Mouse (Mus musculus): Measurements from ENCODE around the gene Tnik. TPM values are rescaled to one million over a fixed set of nuclear protein-coding genes. Genes with fewer than 3 reads are reported as not detected.

Gene Tnik
- polyA plus RNA-seq, 1 experiment from 2014 or later = 38.5 TPM

DNA sequence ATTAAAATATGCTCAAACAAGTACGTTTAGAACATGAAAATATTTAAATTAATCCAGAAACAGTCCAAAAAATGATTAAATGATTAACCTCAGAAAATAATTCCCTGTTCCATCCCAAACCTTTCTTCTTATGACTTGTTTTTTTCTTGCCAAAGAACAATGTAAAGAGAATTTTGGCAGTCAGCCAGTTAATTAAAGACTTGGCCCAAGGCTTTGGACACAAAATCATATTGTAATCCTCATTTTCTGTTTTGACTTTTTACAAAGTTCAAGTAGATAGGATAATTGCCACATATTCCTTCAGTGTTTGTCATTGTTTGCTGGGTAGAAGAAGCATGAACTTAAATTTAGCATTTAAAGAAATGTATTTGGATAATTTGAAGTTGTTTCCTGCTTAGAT, 353.4 kb downstream of the Tnik start:
- Histone ChIP-seq H3K4me1 (no peaks in the 10 kb centered on the region), H3K36me3 (peaks cover 11% of the 10 kb centered on the region; the same call in 1 of the 2 replicates), H3K4me2 (replicated peaks) (no peak overlapping the region), H3K9me3 (no peaks in the 10 kb centered on the region), H3K27me3 (no peaks in the 10 kb centered on the region), H3K4me3 (no peak overlapping the region), H3K27ac (replicated peaks) (no peak overlapping the region), H3K9ac (replicated peaks) (no peak overlapping the region)
- WGBS = 78% methylated on average over 1 of the region's 1 CpGs
- no peak for ATAC-seq (ENCODE audit: low FRiP score, low read depth)

DNA sequence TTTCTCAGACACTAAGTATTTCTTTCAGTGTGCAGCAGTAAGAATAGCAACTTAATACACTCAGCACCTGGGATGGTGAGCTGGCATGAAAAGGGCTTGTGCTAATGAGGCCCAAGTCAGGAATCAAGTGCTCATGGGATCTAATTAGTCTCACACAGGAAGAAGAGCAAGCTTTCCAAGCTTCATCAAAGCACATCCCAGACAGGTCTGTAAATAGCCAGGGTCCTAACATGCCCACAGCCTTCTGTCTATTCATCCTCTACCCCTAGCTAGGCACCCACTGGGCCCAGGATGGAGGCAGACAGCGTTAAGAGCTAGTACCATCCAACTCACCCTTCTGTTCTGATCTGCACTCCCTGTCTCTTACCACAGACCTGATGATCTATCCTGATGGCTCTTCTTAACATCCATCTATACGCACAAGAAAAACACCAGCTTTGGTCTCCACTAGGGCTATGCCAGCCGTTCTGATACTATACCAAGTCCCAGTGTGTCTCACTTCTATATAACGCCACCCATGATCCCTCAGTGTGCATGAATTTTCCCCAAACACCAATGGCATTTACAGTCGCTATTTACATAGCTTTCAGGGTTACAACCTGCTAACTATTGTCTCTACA, 354.1 kb downstream of the Tnik start:
- no peak overlapping the region; the same call in 1 of the 2 replicates for H3K27ac ChIP-seq (replicated peaks)
- H3K27me3 ChIP-seq = no peaks in the 10 kb centered on the region
- 88% methylated on average over 5 of the region's 5 CpGs for WGBS
- no peak overlapping the region for H3K9ac ChIP-seq (replicated peaks)
- H3K36me3 ChIP-seq = peaks cover 11% of the 10 kb centered on the region; the same call in 1 of the 2 replicates
- no peak overlapping the region for H3K4me3 ChIP-seq
- no peaks in the 10 kb centered on the region for H3K4me1 ChIP-seq
- no peak overlapping the region for H3K4me2 ChIP-seq (replicated peaks)
- peak; percentile 38; the same call in 1 of the 2 replicates for ATAC-seq (ENCODE audit: low FRiP score, low read depth)
- no peaks in the 10 kb centered on the region for H3K9me3 ChIP-seq

DNA sequence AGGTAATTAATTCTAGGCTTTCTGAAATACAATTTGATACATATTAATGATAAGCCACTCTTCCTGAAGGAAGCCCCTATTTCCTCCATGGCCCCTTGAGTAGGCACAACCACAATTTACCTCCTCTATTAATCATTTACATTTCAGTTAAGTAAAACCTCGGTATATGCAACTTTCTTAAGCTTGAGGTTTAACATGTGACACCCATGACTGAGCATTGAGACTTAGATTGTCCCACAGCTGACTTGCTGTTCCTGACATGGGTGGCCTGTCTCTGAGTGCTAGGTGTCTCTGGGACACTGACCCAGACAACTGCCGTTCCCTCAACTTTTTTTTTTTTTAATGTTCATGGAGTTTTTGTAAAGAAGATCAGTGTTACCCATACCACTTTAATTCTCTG, 358.8 kb downstream of the Tnik start:
- peaks cover 21% of the 10 kb centered on the region for H3K36me3 ChIP-seq
- H3K4me2 ChIP-seq (replicated peaks) = no peak overlapping the region
- no peaks in the 10 kb centered on the region for H3K27me3 ChIP-seq
- WGBS = 88% methylated on average over 2 of the region's 2 CpGs
- no peak for ATAC-seq (ENCODE audit: low FRiP score, low read depth)
- no peaks in the 10 kb centered on the region for H3K4me1 ChIP-seq
- H3K9ac ChIP-seq (replicated peaks) = no peak overlapping the region
- no peaks in the 10 kb centered on the region for H3K9me3 ChIP-seq
- H3K27ac ChIP-seq (replicated peaks) = no peak overlapping the region
- no peak overlapping the region for H3K4me3 ChIP-seq

DNA sequence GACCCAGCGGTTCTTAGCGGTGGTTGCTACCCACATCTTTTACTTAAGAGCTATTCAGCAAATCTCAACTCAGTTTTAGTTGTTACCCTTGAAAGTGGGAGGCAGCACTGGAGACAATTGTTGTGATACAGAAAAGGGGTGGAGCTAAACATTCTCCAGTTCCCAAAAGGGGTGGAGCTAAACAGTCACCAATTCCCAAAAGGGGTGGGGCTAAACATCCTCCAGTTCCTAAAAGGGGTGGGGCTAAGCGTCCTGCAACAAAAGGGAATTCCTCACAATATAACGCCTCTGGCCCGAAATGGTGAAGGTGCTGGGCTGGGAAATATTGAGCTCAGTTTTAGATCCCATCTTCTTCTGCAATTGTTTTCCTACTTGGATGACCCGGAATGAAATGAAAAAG, 363.8 kb downstream of the Tnik start:
- Histone ChIP-seq H3K4me1 (no peaks in the 10 kb centered on the region), H3K9ac (replicated peaks) (no peak overlapping the region), H3K27me3 (no peaks in the 10 kb centered on the region), H3K4me2 (replicated peaks) (no peak overlapping the region), H3K9me3 (no peaks in the 10 kb centered on the region), H3K27ac (replicated peaks) (no peak overlapping the region), H3K4me3 (no peak overlapping the region), H3K36me3 (peaks cover 16% of the 10 kb centered on the region)
- WGBS = 96% methylated on average over 6 of the region's 6 CpGs
- ATAC-seq (ENCODE audit: low FRiP score, low read depth) = no peak

DNA sequence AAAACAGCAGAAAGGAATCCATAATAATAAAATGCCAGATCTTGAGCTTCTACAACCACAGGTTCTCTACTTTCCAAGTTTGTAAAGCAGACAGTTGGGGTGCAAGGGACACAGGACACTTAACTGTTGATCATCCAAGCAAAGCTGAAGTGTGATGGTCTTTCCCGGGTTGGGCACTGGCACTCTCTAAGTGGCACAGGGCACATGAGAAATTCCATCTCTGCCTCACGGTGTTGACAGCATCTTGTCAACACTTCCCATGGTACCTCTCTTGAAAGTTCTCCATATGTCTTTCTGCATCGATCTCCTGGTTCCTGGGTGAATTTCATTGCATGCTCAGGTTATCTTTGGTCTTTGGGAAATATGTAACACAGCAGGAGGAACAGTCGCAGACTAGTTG, 373.8 kb downstream of the Tnik start:
- Histone ChIP-seq H3K36me3 (no peaks in the 10 kb centered on the region), H3K27ac (replicated peaks) (no peak overlapping the region), H3K4me3 (no peak overlapping the region), H3K9ac (replicated peaks) (no peak overlapping the region), H3K4me2 (replicated peaks) (no peak overlapping the region), H3K27me3 (no peaks in the 10 kb centered on the region), H3K9me3 (no peaks in the 10 kb centered on the region), H3K4me1 (no peaks in the 10 kb centered on the region)
- WGBS = 90% methylated on average over 4 of the region's 4 CpGs
- no peak for ATAC-seq (ENCODE audit: low FRiP score, low read depth)

DNA sequence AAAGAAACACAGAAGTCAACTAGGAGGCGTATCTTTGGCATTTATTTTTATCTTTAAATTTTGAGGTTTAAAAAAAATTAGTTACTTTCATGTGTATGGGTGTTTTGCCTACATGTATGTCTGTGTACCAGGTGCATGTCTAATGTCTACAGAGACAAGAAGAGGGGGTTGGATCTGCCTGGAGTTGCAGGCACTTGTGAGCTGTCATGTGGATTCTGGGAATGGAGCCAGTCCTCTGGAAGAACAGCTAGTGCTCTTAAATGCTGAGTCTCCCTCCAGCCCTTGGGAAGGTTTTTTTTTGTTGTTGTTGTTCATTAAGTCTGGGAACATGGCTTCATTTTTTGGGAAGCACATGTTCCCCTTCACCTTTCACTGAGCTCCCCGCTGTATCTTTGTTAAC, 375.9 kb downstream of the Tnik start:
- H3K36me3 ChIP-seq = no peaks in the 10 kb centered on the region
- H3K4me3 ChIP-seq = no peak overlapping the region
- no peak overlapping the region for H3K27ac ChIP-seq (replicated peaks)
- ATAC-seq (ENCODE audit: low FRiP score, low read depth) = no peak
- no peaks in the 10 kb centered on the region for H3K4me1 ChIP-seq
- no peaks in the 10 kb centered on the region for H3K27me3 ChIP-seq
- 94% methylated on average over 2 of the region's 2 CpGs for WGBS
- no peak overlapping the region for H3K9ac ChIP-seq (replicated peaks)
- no peaks in the 10 kb centered on the region for H3K9me3 ChIP-seq
- H3K4me2 ChIP-seq (replicated peaks) = no peak overlapping the region

DNA sequence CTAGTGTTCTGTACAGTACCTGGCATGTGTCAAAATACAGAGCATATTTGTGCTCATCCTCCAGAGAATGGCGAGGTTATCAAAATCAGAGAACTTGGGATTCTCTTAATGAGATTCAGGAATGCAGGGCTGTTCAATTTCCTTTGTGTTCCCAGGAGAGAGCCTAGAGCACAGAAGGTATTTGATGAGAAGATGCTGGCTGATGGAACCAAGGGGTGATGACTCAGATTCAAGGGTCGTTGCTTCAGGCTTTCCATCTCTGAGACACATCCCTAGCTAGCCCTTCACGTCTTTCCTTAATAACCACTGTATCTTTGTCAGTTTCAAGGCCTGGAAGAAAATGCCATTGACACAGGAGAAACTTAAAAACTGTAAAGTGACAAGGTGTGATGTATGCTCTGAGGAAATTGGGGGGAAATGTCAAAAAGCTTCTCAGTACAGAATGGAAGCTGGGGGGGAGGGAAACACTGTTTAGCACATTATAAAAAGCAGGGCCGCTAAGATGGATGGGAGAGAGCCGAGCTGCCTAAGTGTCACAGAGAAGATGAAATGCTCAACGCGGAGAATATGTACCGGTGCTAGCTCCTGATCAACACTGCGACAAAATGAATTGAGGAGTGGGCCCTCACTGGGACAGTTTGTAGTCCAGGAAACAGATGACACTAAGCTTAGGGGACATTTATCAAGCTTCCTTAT, 380.4 kb downstream of the Tnik start:
- Histone ChIP-seq H3K4me1 (no peaks in the 10 kb centered on the region), H3K4me2 (replicated peaks) (no peak overlapping the region), H3K4me3 (no peak overlapping the region), H3K27me3 (no peaks in the 10 kb centered on the region), H3K9me3 (no peaks in the 10 kb centered on the region), H3K36me3 (peaks cover 16% of the 10 kb centered on the region; the same call in 1 of the 2 replicates), H3K27ac (replicated peaks) (no peak overlapping the region), H3K9ac (replicated peaks) (no peak overlapping the region)
- no peak for ATAC-seq (ENCODE audit: low FRiP score, low read depth)
- WGBS = 84% methylated on average over 9 of the region's 9 CpGs

DNA sequence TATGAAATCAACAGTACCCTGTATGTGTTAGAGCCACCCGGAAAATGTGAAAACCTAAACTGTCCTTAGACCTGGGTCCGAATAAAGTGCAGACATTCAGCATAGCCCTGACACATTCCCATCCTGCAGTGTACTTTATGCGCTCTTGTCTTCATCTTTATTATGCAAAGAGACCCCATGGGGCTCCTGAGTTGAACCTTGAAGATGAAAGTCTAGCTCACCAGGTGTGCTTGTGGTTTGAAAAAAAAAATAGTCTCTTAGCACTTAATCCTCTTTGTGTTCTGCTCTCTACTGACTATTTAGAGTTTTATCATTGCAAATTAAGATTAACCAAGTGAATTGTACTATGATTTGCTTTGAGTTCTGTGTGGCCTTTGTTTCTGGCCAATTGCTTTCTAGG, 389.6 kb downstream of the Tnik start:
- no peaks in the 10 kb centered on the region for H3K4me1 ChIP-seq
- H3K27me3 ChIP-seq = no peaks in the 10 kb centered on the region
- ATAC-seq (ENCODE audit: low FRiP score, low read depth) = no peak
- 50% methylated on average over 3 of the region's 3 CpGs for WGBS
- peaks cover 29% of the 10 kb centered on the region; the same call in 1 of the 2 replicates for H3K36me3 ChIP-seq
- H3K4me3 ChIP-seq = no peak overlapping the region
- no peaks in the 10 kb centered on the region for H3K9me3 ChIP-seq
- no peak overlapping the region for H3K9ac ChIP-seq (replicated peaks)
- no peak overlapping the region for H3K4me2 ChIP-seq (replicated peaks)
- H3K27ac ChIP-seq (replicated peaks) = no peak overlapping the region

DNA sequence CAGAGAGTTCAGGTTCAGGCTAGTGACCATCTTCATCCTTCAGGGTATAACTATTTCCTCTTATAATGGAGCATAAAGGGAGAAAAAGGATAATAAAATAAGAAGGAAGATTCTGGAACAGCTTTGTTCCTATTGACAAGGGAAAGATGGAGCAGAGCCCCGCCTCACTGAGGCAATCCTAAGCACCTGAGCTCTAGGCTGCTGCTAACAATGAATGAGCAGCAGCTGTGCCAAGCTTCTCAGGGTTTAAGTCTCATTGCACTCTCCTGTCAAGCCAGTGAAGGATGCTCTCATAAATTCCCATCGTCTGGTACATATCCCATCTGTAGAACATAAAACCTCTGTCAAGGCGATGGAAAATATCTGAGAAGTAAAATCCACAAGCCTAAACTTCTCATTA, 390.0 kb downstream of the Tnik start:
- WGBS = 70% methylated on average over 3 of the region's 3 CpGs
- Histone ChIP-seq H3K4me1 (no peaks in the 10 kb centered on the region), H3K4me2 (replicated peaks) (no peak overlapping the region), H3K27me3 (no peaks in the 10 kb centered on the region), H3K27ac (replicated peaks) (no peak overlapping the region), H3K4me3 (no peak overlapping the region), H3K9ac (replicated peaks) (no peak overlapping the region), H3K9me3 (no peaks in the 10 kb centered on the region), H3K36me3 (peaks cover 26% of the 10 kb centered on the region; the same call in 1 of the 2 replicates)
- no peak for ATAC-seq (ENCODE audit: low FRiP score, low read depth)

DNA sequence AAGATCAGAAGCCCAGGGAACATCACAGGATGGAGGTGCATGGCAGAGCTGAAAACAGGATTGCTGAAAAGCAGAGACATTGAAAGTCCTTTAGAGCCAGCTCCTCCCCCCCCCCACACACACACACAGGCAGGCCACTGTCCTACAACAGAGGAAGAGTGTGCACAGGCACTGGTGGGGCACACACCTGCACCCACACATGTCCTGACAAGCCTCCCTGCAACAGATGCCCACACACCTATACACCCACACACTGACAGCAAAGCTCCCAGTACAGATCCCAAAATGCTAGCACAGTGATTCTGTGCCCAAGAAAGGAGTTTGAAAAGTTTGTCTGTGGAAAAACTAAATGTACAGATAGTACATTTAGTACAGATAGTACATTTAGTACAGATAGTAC, 391.7 kb downstream of the Tnik start:
- no peak for ATAC-seq (ENCODE audit: low FRiP score, low read depth)
- no peaks in the 10 kb centered on the region for H3K27me3 ChIP-seq
- no peak overlapping the region for H3K4me2 ChIP-seq (replicated peaks)
- H3K4me1 ChIP-seq = no peaks in the 10 kb centered on the region
- H3K4me3 ChIP-seq = no peak overlapping the region
- peaks cover 25% of the 10 kb centered on the region; the same call in 1 of the 2 replicates for H3K36me3 ChIP-seq
- no peak overlapping the region for H3K27ac ChIP-seq (replicated peaks)
- H3K9me3 ChIP-seq = no peaks in the 10 kb centered on the region
- no peak overlapping the region for H3K9ac ChIP-seq (replicated peaks)

DNA sequence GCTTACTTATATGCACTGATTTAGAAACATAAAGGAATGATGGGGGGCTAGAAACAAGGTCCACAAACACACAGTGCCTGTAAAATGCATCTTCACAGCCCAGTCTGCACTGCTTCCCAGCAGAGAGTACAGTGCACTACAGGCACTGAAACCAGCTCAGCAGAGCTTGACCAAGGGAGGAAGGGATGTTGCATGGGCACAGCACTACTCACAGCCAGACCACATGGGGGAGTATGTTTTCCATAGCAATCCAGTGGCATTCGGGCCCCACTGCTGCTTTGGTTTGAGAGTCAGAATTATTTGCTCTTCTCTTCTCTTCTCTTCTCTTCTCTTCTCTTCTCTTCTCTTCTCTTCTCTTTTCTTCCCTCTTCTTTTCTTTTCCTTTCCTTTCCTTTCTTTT, 395.3 kb downstream of the Tnik start:
- Histone ChIP-seq H3K36me3 (0 out of 2 replicates have a peak, but pooled peaks cover 23% of the 10 kb centered on the region), H3K4me3 (no peak overlapping the region), H3K27ac (replicated peaks) (no peak overlapping the region), H3K4me1 (no peaks in the 10 kb centered on the region), H3K9ac (replicated peaks) (no peak overlapping the region), H3K4me2 (replicated peaks) (no peak overlapping the region), H3K27me3 (no peaks in the 10 kb centered on the region), H3K9me3 (no peaks in the 10 kb centered on the region)
- WGBS = 68% methylated on average over 1 of the region's 1 CpGs
- no peak for ATAC-seq (ENCODE audit: low FRiP score, low read depth)

DNA sequence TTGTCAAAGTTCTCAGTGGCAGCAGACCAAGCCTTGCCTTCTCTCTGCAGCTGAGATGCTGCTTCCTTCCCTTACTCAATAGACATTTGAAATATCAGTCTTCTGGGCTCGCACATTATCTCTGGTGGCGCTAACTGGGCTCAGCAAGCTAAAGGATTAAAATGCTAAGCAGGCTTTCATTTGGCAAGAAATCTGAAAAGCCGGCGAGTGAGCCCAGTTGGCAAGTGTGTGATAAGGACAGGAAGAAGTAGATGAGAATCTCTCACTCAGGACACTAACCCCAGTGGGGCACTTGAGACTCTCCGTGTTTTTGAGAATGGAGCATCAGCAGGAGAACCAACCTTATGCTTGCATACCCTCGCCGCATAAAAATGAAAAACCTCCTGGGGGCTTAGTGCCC, 417.8 kb downstream of the Tnik start:
- no peak for ATAC-seq (ENCODE audit: low FRiP score, low read depth)
- WGBS = 69% methylated on average over 7 of the region's 7 CpGs
- no peak overlapping the region for H3K9ac ChIP-seq (replicated peaks)
- no peaks in the 10 kb centered on the region for H3K36me3 ChIP-seq
- no peak overlapping the region for H3K27ac ChIP-seq (replicated peaks)
- H3K4me1 ChIP-seq = no peaks in the 10 kb centered on the region
- H3K9me3 ChIP-seq = no peaks in the 10 kb centered on the region
- no peak overlapping the region for H3K4me3 ChIP-seq
- no peaks in the 10 kb centered on the region for H3K27me3 ChIP-seq
- H3K4me2 ChIP-seq (replicated peaks) = no peak overlapping the region
